Mouse (Mus musculus) embryonic facial prominence, embryonic 12.5 days (tissue): Measurements from ENCODE around the gene Mmp21. TPM values are rescaled to one million over a fixed set of nuclear protein-coding genes. Genes with fewer than 3 reads are reported as not detected.

Experiments used
- ATAC-seq: fragments of 200-750 bp; cut with Nextera tagmentation; 2 replicates; pipeline ENCODE4 v1.8.0; 2017; ENCODE audit not compliant: insufficient number of reproducible peaks, insufficient read depth, low FRiP score, low TSS enrichment
- H3K27ac ChIP-seq: fragments of 300-500 bp; sonication (generic); 2 replicates; pipeline ENCODE4 v1.5.1; 2016; ENCODE audit warnings: mild to moderate bottlenecking
- H3K27me3 ChIP-seq: fragments of 300-500 bp; sonication (generic); 2 replicates; pipeline ENCODE4 v1.6.1; 2016; ENCODE audit warnings: mild to moderate bottlenecking, moderate library complexity
- H3K36me3 ChIP-seq: fragments of 300-500 bp; sonication (generic); 2 replicates; pipeline ENCODE4 v1.6.1; 2016; ENCODE audit warnings: mild to moderate bottlenecking
- H3K4me1 ChIP-seq: fragments of 300-500 bp; sonication (generic); 2 replicates; pipeline ENCODE4 v1.6.1; 2016
- H3K4me2 ChIP-seq: fragments of 300-500 bp; sonication (generic); replicated peaks from 2 replicates; pipeline ENCODE4 v1.6.1; 2016; ENCODE audit warnings: mild to moderate bottlenecking, moderate library complexity
- H3K4me3 ChIP-seq: fragments of 300-500 bp; sonication (generic); 2 replicates; pipeline ENCODE4 v1.5.1; 2016; ENCODE audit warnings: mild to moderate bottlenecking
- H3K9ac ChIP-seq: fragments of 300-500 bp; sonication (generic); 2 replicates; pipeline ENCODE4 v1.6.1; 2016; ENCODE audit warnings: mild to moderate bottlenecking, moderate library complexity
- H3K9me3 ChIP-seq: fragments of 300-500 bp; sonication (generic); 2 replicates; pipeline ENCODE4 v1.6.1; 2016; ENCODE audit warnings: mild to moderate bottlenecking, moderate library complexity
- WGBS: fragments of 180-500 bp; shearing (Covaris S2); methylation state at CpG from one replicate; pipeline ENCODE4 v1.1.7; 2016; 5-methylcytosine and 5-hydroxymethylcytosine counted together
- polyA plus RNA-seq: library from polyadenylated mRNA; unstranded; fragments of >200 nt; fragmentation: Nextera tagmentation; extraction: Ambion mirVana; gene quantifications from 2 replicates; pipeline ENCODE4 v1.2.1, GENCODE M21; 2016

The Mmp21 gene
- 0.12 TPM in 1 of 2 replicates, not detected in the other for polyA plus RNA-seq

GRCm38 (mm10) chr7:133679961-133680360 lies at the start of gene Mmp21:
Mmp21 (minus strand) TSS chr7:133680061.
- WGBS: 82% methylated on average over 3 of the region's 3 CpGs
- Histone ChIP-seq H3K4me1 (no peaks in the 10 kb centered on the region), H3K36me3 (no peaks in the 10 kb centered on the region), H3K27ac (no peak within 1 kb of the TSS), H3K4me3 (no peak within 1 kb of the TSS), H3K9ac (no peak within 1 kb of the TSS), H3K4me2 (no peak within 1 kb of the TSS), H3K9me3 (no peaks in the 10 kb centered on the region), H3K27me3 (no peaks in the 10 kb centered on the region)
- ATAC-seq: no peak

- no peak for ATAC-seq
- 72% methylated on average over 5 of the region's 5 CpGs for WGBS
- H3K4me2 ChIP-seq: no peak overlapping the region
Observed at GRCm38 (mm10) chr7:133729351-133729750, 49.5 kb upstream of the Mmp21 start.

GRCm38 (mm10) chr7:133727027-133727426 lies 47.2 kb upstream of the Mmp21 start:
- H3K27me3 ChIP-seq: no peaks in the 10 kb centered on the region
- H3K9me3 ChIP-seq: no peaks in the 10 kb centered on the region
- H3K27ac ChIP-seq: no peak overlapping the region
- no peak overlapping the region for H3K9ac ChIP-seq
- H3K4me2 ChIP-seq: no peak overlapping the region
- no peaks in the 10 kb centered on the region; the same call in 1 of the 2 replicates for H3K4me1 ChIP-seq
- WGBS: 80% methylated on average over 6 of the region's 6 CpGs
- no peak for ATAC-seq
- H3K36me3 ChIP-seq: peaks cover 30% of the 10 kb centered on the region
- H3K4me3 ChIP-seq: no peak overlapping the region

More at GRCm38 (mm10) chr7:133729351-133729750, 49.5 kb upstream of the Mmp21 start:
- Histone ChIP-seq H3K9me3 (no peaks in the 10 kb centered on the region), H3K27ac (no peak overlapping the region), H3K4me3 (no peak overlapping the region), H3K9ac (no peak overlapping the region), H3K36me3 (peaks cover 21% of the 10 kb centered on the region), H3K4me1 (no peaks in the 10 kb centered on the region; the same call in 1 of the 2 replicates), H3K27me3 (no peaks in the 10 kb centered on the region)

- WGBS: 82% methylated on average over 10 of the region's 10 CpGs
- Histone ChIP-seq H3K27me3 (no peaks in the 10 kb centered on the region), H3K27ac (no peak overlapping the region), H3K4me3 (no peak overlapping the region), H3K9ac (no peak overlapping the region), H3K9me3 (no peaks in the 10 kb centered on the region), H3K36me3 (peaks cover 42% of the 10 kb centered on the region), H3K4me2 (no peak overlapping the region), H3K4me1 (no peaks in the 10 kb centered on the region; the same call in 1 of the 2 replicates)
- ATAC-seq: no peak
Observed at GRCm38 (mm10) chr7:133725571-133725970, 45.7 kb upstream of the Mmp21 start.

- ATAC-seq: no peak
Observed at GRCm38 (mm10) chr7:133724844-133725243, 45.0 kb upstream of the Mmp21 start.

GRCm38 (mm10) chr7:133720616-133721015 lies 40.8 kb upstream of the Mmp21 start:
- ATAC-seq: no peak
- Histone ChIP-seq H3K4me3 (no peak overlapping the region), H3K9ac (no peak overlapping the region), H3K4me1 (no peaks in the 10 kb centered on the region; the same call in 1 of the 2 replicates), H3K36me3 (peaks cover 92% of the 10 kb centered on the region), H3K27ac (no peak overlapping the region), H3K27me3 (no peaks in the 10 kb centered on the region), H3K9me3 (no peaks in the 10 kb centered on the region), H3K4me2 (no peak overlapping the region)
- WGBS: 91% methylated on average over 11 of the region's 11 CpGs

More at GRCm38 (mm10) chr7:133724844-133725243, 45.0 kb upstream of the Mmp21 start:
- Histone ChIP-seq H3K27ac (no peak overlapping the region), H3K36me3 (peaks cover 50% of the 10 kb centered on the region), H3K9ac (no peak overlapping the region), H3K27me3 (no peaks in the 10 kb centered on the region), H3K9me3 (no peaks in the 10 kb centered on the region), H3K4me2 (no peak overlapping the region), H3K4me3 (no peak overlapping the region), H3K4me1 (no peaks in the 10 kb centered on the region; the same call in 1 of the 2 replicates)
- 85% methylated on average over 10 of the region's 10 CpGs for WGBS

- Histone ChIP-seq H3K9me3 (no peaks in the 10 kb centered on the region), H3K27me3 (no peaks in the 10 kb centered on the region), H3K4me1 (no peaks in the 10 kb centered on the region), H3K4me2 (no peak overlapping the region), H3K4me3 (no peak overlapping the region), H3K27ac (no peak overlapping the region), H3K9ac (no peak overlapping the region), H3K36me3 (peaks cover 97% of the 10 kb centered on the region)
- ATAC-seq: no peak
- WGBS: 91% methylated on average over 1 of the region's 1 CpGs
Observed at GRCm38 (mm10) chr7:133718580-133718979, 38.7 kb upstream of the Mmp21 start.

- no peak overlapping the region for H3K4me3 ChIP-seq
- peaks cover 90% of the 10 kb centered on the region for H3K36me3 ChIP-seq
- no peaks in the 10 kb centered on the region for H3K4me1 ChIP-seq
- no peak overlapping the region for H3K4me2 ChIP-seq
- 79% methylated on average over 4 of the region's 4 CpGs for WGBS
- H3K9me3 ChIP-seq: no peaks in the 10 kb centered on the region
- no peak overlapping the region for H3K9ac ChIP-seq
- ATAC-seq: no peak
- no peak overlapping the region for H3K27ac ChIP-seq
- H3K27me3 ChIP-seq: no peaks in the 10 kb centered on the region
Observed at GRCm38 (mm10) chr7:133715387-133715786, 35.5 kb upstream of the Mmp21 start.

GRCm38 (mm10) chr7:133707301-133707700 lies 27.4 kb upstream of the Mmp21 start:
- Histone ChIP-seq H3K4me2 (no peak overlapping the region), H3K9ac (no peak overlapping the region), H3K27ac (no peak overlapping the region), H3K27me3 (no peaks in the 10 kb centered on the region), H3K36me3 (peaks cover 10% of the 10 kb centered on the region), H3K4me3 (no peak overlapping the region), H3K9me3 (no peaks in the 10 kb centered on the region), H3K4me1 (peaks cover 10% of the 10 kb centered on the region)
- WGBS: 88% methylated on average over 2 of the region's 2 CpGs
- ATAC-seq: no peak

GRCm38 (mm10) chr7:133703906-133704305 lies 24.0 kb upstream of the Mmp21 start:
- H3K4me2 ChIP-seq: no peak overlapping the region
- H3K4me1 ChIP-seq: 0 out of 2 replicates have a peak, but pooled peaks cover 2% of the 10 kb centered on the region
- H3K4me3 ChIP-seq: no peak overlapping the region
- WGBS: 89% methylated on average over 7 of the region's 7 CpGs
- no peak for ATAC-seq
- H3K36me3 ChIP-seq: peaks cover 7% of the 10 kb centered on the region; the same call in 1 of the 2 replicates
- H3K27me3 ChIP-seq: no peaks in the 10 kb centered on the region
- H3K9ac ChIP-seq: no peak overlapping the region
- H3K9me3 ChIP-seq: no peaks in the 10 kb centered on the region
- no peak overlapping the region for H3K27ac ChIP-seq

- Histone ChIP-seq H3K4me1 (no peaks in the 10 kb centered on the region), H3K9me3 (no peaks in the 10 kb centered on the region), H3K4me2 (no peak overlapping the region), H3K9ac (no peak overlapping the region), H3K27ac (no peak overlapping the region), H3K27me3 (no peaks in the 10 kb centered on the region), H3K4me3 (no peak overlapping the region), H3K36me3 (peaks cover 9% of the 10 kb centered on the region; the same call in 1 of the 2 replicates)
- WGBS: 91% methylated on average over 10 of the region's 10 CpGs
- no peak for ATAC-seq
Observed at GRCm38 (mm10) chr7:133702333-133702732, 22.5 kb upstream of the Mmp21 start.

- H3K4me2 ChIP-seq: no peak overlapping the region
- H3K36me3 ChIP-seq: peaks cover 16% of the 10 kb centered on the region; the same call in 1 of the 2 replicates
- no peak overlapping the region for H3K4me3 ChIP-seq
- 98% methylated on average over 7 of the region's 7 CpGs for WGBS
- H3K9me3 ChIP-seq: no peaks in the 10 kb centered on the region
- no peak overlapping the region for H3K9ac ChIP-seq
- H3K27me3 ChIP-seq: no peaks in the 10 kb centered on the region
- H3K4me1 ChIP-seq: no peaks in the 10 kb centered on the region
- no peak overlapping the region for H3K27ac ChIP-seq
- no peak for ATAC-seq
Observed at GRCm38 (mm10) chr7:133701366-133701765, 21.5 kb upstream of the Mmp21 start.
